Mouse (Mus musculus) CD8-positive naive resting alpha-beta T cell, adult 2 months (primary cell): Measurements from ENCODE around the gene Gp1bb.

Experiments
- DNase-seq, 2 experiments: peaks; one replicate each; pipeline ENCODE4 v3.0.0; 2022; ENCODE audit warnings: low read depth in 2 of 2, low spot score in 2 of 2

The Gp1bb gene

GRCm38 (mm10) chr16:18582426-18583148 is 39.6 kb downstream of the Gp1bb start:
- no peak for DNase-seq

GRCm38 (mm10) chr16:18581623-18582205 is 40.5 kb downstream of the Gp1bb start:
- no peak for DNase-seq

- DNase-seq = no peak
These were observed 41.1 kb downstream of the Gp1bb start for GRCm38 (mm10) chr16:18581050-18581622.

DNA sequence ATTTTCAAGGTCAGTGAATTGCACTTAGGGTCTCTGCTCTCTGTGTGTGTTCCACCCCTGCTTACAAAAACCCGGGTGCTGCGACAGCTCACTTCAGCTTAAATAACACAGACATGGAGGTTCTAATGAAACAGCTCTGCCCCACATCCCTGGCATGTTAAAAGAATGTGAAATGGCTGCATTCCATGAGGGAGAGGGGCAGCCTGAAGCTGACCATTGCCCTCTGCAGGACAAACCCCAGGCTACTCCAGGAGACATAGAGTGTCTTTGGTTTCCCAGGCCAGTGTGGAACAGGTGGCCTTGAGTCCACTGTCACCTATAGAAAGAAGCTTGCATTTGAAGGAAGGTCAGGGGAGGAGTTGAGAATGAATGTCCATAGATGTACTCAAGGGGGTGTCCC is 41.8 kb downstream of the Gp1bb start:
- DNase-seq = no peak

GRCm38 (mm10) chr16:18577599-18578160 is 44.5 kb downstream of the Gp1bb start:
- DNase-seq = no peak

DNA sequence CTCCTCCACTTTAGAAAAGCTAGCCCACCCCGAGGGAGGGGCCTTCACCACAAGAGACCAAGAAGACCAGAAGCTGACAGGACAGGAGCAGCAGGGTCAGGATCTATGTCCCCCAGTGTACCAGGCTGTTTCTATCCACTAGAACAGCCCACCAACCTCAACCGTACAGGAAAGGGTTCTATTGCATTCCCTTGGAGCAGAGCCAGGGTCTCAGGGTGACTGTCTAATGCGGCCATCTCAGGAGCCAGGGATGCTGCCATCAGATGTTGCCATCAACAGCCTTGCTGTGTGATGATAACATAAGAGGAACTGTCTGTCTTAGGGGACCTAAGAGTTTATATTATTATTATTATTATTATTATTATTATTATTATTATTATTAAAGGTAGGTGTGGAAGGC is 45.1 kb downstream of the Gp1bb start:
- DNase-seq = no peak

- DNase-seq = no peak
These were observed 48.0 kb downstream of the Gp1bb start for GRCm38 (mm10) chr16:18574196-18574595.
